Mouse (Mus musculus): ENCODE measurements at regions not wholly inside any gene's neighbourhood (a gene's known extent, or its start where the extent isn't known, plus 50 kb on each side); places are given as distances from the start of the nearest gene placed in this dataset.

- TF ChIP-seq POLR2A (IDR thresholded peaks at IDR 0.05; ENCODE audit: borderline replicate concordance, low read depth, low read length) (no peak), CTCF (IDR thresholded peaks at IDR 0.05; ENCODE audit: low read depth, low read length) (no peak)
Measured at GRCm38 (mm10) chr1:120758172-120758571, 156.0 kb downstream of the En1 start.

Data from bone marrow macrophage, adult 2 months (primary cell).